Mouse (Mus musculus) heart, postnatal 0 days (tissue): ENCODE data around the gene Oip5.

Experiments
- CTCF ChIP-seq: IDR thresholded peaks from 2 replicates; pipeline ENCODE4 v1.5.1; 2016; ENCODE audit warnings: antibody characterized with exemption, control low read depth, low read depth
- EP300 ChIP-seq: IDR thresholded peaks from 2 replicates; pipeline ENCODE4 v1.6.1; 2016; ENCODE audit warnings: antibody characterized with exemption, low read depth

DNA sequence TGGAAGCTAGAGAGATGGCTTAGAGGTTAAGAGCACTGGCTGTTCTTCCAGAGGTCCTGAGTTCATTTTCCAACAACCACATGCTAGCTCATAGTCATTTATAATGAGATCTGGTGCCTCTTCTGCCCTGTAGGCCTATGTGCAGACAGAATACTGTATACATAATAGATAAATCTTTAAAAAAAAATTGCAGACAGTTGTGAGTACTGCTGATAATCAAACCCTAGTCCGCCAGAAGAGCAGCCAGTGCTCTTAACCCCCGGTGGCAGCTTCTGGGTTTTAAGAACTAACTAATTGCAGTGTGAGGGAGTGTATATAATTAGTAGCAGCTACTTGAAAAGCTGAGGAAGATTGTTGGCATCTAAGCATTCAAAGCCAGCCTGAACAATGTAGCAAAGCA, 34.8 kb downstream of the Oip5 start:
- TF ChIP-seq CTCF (no peak), EP300 (no peak)
